Mouse (Mus musculus) liver, postnatal 0 days (tissue): ENCODE measurements around the gene Cds1.

Experiments used
- CTCF ChIP-seq: sonication (generic); IDR thresholded peaks from 2 replicates; pipeline ENCODE4 v1.5.1; 2016; ENCODE audit warnings: antibody characterized with exemption, low read depth
- EP300 ChIP-seq: IDR thresholded peaks from 2 replicates; pipeline ENCODE4 v1.6.1; 2016; ENCODE audit warnings: antibody characterized with exemption, low read depth, mild to moderate bottlenecking

DNA sequence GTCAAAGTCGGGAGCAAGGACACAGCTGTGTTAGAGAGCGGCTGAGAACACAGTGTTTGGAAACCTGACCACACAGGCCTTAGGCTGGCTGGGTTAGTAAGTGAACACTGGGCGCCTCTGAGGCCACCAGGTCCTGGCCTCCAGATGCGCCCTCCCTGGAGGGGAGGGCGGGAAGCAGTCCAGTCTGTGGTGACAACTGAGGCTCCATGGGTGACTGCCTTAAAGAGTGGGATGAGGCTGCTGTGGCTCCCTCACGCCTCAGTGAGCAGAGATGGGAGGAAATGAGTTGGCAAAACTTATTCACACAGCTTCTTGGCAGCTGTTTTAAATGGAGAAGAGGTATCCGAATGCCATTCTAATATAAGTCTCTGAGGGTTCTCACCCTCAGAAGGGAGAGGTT is 51.9 kb downstream of the Cds1 start:
- TF ChIP-seq CTCF = no peak
- TF ChIP-seq EP300 = no peak
